Mouse (Mus musculus) cerebellum, adult 9-10 months (tissue): ENCODE results near the gene F11.

Experiments
- DNase-seq: peaks from one replicate; pipeline ENCODE4 v3.0.0; 2022

Gene F11

DNA sequence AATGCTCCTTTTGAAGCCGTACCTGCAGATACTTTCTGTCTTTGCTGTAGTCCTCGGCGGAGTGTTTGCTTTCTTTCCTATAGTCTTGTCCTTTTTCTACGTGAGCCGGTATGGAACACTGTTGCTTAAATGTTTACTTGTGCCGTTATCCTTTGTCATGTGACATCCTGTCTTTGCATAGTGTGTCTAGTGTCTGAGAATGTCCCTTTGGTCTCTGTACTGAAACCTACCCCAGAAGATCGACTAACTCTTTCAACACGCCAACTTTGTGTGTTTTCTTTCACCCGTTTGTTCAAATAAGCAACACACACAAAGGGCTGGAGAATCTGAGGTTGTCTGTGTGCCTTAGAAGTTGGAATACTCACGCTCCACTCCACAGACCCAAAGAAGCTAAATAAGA is at the start of gene F11:
TSS of gene F11 (minus strand) at position 112 of the 400 bp plus-strand sequence.
- DNase-seq = no peak

DNA sequence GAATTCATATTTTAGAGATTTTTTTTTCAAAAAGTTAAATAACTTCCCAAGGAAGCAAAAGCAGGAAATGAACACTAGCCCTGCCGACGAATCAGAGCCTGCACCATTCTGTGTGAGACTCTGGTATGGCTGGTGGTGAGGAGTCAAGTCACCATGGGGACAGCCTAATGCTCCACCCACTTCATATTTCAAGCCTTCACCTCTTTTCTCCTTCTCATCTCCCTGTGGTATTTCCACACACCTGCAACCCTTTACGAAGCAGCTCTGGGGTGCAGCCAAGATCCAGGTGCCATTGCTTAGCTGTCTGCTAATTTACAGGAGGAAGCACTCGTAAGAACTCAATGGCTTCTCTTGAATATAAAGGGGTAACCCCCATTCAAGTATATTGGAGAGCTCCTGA is 49.1 kb upstream of the F11 start:
- DNase-seq = no peak

DNA sequence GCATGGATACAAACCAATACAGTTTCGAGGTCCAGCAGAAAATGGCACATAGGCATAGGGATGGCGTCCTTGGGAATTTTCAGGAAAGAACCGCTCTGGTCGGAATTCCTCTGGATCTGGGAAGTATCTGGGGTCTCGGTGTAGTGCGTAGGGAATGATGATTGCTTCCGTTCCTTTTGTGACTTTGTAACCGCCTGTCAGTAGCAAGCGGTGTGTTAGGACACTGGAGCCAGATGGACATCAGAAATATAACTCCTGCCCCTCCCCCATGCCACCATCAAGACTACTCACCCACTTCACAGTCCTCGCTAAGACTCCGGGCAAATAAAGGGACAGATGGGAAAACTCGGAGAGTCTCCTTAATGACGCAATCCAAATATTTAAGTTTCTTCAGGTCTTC is 46.5 kb upstream of the F11 start, which contains the start of gene Gm45753:
TSS of gene Gm45753 (minus strand) at position 101 of the 400 bp plus-strand sequence.
- DNase-seq = no peak

DNA sequence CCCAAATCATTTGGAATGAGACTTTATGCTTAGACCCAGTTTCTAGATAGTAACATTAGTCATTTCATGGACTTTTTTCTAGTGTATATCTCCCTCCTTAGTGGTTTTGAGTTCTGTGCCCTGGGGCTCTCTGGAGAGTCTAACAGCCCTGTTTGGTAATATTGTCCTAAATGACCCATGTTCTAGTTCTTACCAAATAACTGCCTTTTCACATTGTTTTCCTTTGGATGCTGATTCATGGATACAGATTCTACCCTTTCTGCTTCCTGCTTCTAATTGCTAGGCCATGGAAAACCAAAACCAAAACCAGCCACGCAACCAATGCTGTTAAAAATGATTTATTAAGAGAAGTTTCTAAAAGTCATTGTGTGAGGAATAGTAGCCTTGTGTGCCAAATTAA is 43.6 kb upstream of the F11 start:
- no peak for DNase-seq

DNA sequence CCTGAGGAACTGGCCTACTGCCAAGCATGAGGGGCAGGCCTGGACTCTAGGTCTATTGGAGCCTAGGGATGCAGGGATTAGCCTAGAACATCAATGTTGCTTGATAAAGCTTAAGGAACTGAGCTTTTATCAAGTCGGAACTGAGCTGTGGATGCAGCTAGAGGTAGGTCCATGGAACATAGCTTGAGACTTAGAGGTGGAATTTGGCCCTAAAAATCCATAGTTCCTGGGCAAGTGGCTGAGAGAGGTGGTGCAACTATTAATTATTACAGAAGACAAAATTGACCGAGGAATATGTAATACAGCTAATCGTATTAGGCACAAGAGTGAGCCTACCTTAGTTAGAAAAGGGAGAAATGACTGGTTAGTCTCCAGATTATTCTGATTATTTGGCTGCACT is 42.5 kb upstream of the F11 start:
- DNase-seq = no peak

DNA sequence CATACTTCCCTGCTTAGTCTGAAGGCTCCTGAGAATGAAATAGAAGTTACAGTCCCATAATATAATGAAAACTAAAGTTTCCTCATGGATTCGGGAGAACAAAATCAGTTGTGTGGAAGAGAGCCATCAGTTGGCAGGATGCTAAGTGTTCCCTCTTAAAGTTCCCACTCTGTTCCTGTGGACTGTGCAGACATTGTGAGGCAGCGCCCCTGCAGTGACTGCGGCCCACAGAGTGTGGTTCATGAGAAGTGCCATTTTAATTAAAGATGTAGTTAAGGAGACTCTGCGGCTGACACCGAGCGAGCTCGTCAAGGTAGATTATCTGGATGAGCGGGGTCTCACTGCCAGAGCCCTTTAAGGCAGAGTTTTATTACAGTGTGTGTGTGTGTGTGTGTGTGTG is 40.6 kb upstream of the F11 start:
- DNase-seq = no peak

DNA sequence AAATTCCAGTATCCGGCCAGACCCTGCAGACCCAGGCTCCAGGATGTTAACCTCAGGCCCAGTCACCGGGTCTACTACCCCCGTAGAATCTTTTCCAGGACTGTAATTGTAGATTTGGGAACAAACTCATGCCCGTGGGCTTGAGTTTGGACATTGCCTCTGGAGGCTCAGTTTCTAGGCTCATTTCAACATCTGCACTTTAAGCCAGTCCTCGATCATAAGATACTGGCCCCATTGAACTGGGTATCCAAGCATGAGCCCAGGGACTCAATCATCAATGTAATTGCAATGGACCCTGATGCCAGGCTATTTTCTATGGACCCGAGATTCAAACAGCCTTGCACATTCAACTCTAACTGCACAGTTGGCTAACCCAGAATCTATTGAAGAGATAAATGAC is 33.4 kb upstream of the F11 start:
- no peak for DNase-seq

DNA sequence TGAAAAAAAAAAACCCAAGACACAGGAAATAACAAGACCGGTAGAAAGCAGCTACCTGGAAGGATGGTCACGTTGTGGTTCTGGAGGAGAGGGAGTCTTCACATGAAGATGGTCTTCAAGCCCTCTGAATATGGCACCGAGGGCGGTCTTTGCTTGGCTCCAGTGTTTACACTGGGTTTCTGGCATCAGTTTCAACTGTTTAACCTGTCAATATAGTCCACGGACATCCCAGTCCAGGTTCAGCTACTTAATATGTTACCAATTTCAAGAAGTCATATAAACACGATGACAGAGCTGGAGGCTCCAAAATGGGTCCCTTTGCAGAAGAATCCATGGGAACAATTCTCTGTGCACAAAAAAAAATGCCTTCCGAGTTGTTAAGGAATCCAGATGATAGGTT is 32.9 kb upstream of the F11 start, which contains the start of gene Klkb1:
TSS of gene Klkb1 (minus strand) at position 173 of the 400 bp plus-strand sequence.
- DNase-seq = no peak

DNA sequence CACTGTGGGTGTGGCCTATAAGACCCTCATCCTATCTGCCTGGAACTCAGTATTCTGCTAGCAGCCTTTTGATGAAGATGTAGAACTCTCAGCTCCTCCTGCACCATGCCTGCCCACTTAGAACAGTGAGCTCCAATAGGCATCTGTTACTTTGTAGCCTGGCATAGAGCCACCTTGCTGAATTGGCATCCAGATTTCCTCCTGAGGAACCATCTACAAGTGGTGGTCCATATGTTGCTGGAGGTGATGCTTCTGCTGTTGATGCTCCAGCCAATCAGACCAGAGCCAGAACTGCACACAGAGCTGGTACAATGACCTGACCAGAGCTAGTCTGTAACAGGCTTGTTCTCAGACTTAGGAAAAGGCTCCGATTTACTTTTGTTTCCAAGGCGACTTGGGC is 30.0 kb upstream of the F11 start:
- DNase-seq = peak; percentile 37

DNA sequence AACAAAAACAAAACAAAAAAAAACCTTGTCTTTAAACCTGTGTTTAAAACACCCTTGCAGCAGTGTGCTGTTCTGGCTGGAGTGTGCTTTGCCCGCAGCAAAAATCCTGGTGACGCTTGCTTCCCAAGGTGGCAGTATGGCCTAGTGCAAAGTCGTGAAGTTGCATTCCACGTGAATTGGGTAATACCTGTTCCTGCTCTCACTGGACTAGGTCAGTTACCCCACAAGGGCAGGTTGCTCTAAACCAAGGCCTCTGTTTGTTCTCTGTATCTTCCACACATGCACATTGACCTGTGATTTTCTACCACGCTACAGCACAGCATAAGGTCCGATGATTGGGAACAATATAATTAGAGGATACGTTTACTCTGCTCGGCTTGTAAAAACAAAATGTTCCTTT is 19.8 kb upstream of the F11 start:
- no peak for DNase-seq

DNA sequence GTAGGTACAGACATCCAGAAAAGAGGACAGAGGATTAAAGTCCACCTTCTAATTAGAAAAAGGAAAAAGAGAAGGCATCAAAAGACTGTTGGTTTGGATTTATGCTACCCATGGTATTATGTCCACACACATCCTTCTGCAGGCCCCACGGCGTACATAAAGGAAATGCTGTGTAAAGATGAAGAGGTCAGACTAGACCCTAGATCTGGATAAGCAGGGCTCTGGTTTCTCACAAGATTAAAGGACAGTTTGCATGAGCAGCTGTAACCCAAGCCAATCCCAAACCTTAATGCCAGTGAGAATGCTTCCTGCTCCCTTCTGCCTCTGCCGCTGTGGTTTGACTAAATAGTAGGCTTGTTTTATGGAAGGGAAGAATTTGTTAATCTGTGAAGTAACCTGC is 15.6 kb upstream of the F11 start:
- DNase-seq = no peak

DNA sequence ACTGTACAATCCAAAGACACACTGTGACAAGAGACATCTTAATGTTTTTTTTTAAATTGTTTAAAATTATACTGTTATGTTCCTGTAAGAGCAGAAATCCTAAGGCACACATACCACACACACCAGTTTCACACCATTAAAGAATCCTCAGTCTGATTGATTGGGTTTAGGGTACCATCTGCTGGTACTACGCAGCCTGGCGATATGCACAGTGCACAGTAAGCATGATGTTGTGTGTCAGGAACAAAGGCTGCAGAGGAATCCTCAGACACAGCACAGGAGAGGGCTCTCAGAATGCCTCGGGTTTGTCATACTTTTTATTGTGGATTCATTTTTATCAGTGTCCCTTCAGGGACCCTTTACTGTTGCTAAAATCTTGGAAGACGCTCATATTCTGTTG is 12.5 kb upstream of the F11 start:
- DNase-seq = no peak

DNA sequence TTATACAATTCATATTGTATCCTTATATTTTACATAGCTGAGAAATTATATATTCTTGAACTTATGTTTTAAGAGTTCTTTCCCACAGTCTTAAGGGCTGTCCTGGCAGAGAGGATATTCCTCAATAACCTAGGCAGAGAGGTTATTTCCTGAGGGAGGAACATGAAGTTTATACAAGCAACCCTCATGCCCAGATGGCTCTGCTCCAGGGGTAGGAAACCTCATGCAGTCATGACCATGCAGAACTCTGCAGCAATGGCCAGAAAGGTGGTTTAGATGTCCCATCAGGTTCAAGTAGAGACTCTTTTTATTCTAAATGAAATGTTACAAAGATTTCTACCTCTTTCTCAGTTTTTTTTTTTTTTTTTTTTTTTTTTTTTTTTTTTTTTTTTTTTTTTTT is 7.2 kb upstream of the F11 start:
- no peak for DNase-seq

DNA sequence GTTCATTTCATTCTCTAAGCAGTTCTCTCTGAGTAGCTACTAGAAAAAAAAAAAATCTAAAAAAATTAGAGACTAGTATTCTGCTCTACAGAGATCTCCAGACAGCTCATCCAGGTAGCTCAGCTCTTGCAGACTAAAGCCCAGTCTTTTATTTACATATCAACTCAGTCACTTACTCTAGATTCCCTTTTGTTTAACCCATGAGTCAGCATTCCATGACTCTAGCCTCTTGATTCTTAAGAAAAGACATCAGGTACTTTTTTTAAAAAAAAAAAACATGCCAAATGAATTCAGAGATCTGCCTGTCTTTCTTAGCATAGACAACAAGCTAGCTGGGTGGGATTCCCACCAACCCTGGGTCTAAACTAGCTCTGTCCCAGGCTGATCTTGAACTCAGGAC is 6.7 kb upstream of the F11 start:
- no peak for DNase-seq

DNA sequence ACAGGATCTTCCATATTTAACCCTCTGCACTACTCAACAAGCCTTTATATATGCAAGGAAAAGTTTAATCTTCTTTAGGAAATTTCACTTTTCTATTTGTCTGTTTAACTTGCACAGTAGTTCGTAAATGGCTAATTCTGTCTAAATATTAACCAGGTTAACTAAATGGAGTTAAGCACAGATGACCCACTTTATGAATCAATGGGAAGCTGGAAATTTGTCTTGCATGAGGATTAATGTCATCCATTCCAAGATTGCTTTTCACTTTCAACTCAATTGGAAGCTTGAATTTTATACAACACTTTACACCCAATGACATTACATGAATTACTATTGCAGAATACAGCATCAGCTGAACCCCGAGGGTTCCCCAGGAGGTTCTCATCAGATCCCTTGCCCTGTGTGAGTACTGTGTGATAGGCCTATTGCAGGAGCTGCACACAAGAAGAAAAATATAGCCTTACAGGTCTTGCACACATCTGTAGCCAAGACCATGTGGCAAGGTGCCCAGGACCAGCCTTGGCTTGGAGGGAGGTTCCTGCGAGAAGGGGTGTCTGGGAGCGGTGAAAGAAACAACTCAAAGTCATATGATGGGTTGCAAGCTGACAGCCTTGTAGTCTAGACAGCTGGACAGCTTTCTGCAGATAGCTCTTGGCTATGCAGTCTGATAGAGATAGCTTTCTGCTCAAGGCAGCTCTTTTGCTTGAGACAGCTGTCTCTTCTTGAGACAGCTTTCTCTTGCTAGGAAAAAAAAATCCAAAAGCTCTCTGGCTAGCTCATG is 6.0 kb upstream of the F11 start:
- DNase-seq = no peak

DNA sequence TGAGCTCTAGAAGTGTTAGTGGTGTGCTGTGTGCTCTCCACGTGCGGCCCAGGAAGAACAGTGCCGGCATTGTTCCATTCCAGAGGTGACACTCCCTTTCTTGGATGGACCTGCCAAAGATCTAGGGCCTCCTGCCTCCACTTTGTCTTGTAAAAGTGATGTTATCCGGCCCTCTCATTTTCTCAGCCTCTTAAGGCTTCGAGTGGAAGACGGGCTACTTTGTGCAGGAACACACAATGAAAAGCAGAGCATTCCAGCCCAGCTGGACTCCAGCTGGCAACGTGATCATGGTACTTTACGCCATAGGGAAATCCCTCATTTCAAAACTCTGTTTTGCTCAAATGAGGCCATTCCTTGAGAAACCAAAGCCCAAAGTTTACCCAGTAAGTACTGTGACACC is 5.2 kb upstream of the F11 start:
- no peak for DNase-seq

DNA sequence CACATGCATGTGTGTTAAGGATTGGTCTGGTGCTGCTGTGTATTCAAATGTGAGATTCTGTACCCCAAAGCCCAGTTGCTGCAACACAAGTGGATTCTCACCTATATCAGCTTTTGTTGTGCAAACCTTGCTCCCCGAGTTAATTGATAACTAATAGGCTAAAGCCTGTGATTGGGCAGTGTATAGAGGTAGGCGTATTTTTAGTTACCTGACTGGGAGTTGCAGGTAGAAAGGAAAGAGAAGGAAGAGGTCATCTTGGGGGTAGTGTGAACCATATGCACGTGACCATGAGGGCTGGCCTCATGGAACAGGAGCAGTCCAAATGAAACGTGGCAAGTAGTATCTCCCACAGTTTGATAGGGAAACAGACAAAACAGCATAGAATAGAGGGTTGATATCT is 3.1 kb upstream of the F11 start:
- no peak for DNase-seq

DNA sequence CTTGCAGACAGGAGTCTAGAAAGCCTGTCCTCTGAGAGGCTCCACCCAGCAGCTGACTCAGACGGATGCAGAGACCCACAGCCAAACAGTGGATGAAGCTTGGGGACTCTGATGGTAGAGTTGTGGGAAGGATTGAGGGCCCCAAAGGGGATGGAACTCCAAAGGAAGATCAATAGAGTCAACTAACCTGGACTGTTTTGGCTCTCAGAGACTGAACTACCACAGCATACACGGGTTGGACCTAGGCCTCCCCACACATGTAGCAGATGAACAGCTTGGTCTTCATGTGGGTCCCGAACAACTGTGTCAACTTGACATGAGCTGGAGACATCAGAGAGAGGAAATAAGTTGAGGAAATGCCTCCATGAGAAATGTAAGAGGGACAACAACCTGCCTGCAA is 1.0 kb upstream of the F11 start:
- DNase-seq = no peak

DNA sequence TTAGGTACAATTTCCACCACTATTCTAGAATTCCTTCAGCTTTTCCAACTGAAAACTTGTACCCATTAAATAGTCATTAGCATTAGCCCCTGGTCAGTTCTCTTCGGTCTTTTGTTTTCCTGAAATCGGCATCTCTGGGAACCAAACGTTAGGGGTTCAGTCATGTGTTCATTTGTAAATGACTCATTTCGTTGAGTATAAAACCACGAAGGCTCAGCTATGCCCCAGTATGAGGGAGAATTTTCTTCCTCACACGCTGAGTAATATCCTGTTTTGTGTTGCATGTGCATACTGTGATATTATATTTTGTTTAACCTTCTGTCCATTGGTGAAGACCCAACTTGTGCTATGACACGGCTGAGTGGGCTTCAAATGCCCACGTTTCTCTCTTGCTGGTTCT is 3.4 kb downstream of the F11 start:
- no peak for DNase-seq

DNA sequence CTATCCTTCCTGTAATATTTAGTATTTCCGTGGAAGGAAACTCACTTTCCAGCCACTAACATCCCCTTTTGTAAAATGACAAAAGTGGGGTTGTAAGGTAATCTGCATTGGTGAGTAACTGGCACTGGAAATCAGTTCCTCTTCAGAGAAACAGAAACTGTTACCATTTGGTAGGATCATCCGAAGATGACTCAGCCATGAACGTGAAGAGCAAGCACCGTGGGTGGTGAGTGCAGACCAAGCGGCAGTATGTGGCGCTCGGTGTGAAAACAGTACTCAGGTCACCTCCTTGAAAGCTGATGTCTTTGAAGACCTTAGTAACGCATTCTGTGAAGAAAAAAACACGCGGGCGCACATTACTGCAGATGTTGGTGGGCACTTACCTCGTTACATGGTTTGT is 6.8 kb downstream of the F11 start:
- DNase-seq = no peak

DNA sequence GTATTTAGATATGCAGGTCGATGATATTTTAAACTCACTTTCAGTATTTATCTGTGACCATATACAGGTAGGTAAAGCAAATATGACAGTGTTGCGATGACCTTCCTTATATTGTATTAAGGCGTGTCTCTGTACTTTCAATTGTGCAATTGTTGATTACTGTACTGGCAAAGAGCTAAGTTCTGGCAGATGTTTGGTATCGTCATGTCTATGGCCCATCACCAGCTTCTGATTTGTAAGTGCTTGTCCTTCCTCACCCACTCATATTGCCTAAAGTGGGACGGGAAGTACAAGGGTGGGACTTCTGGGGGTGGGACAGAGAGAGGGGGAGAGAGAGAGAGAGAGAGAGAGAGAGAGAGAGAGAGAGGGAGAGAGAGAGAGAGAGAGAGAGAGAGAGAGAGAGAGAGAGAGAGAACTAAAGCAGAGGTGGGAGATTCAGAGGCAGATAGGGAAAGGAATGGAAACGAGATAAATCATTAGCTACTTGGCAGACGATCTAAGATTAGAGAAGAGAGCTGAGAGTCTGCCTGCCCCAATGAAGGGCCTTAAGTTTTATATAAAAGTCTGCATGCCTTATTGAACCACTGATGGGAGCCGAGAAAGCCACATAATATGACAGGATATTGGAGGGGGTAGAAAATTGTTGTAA is 7.5 kb downstream of the F11 start:
- DNase-seq = no peak

DNA sequence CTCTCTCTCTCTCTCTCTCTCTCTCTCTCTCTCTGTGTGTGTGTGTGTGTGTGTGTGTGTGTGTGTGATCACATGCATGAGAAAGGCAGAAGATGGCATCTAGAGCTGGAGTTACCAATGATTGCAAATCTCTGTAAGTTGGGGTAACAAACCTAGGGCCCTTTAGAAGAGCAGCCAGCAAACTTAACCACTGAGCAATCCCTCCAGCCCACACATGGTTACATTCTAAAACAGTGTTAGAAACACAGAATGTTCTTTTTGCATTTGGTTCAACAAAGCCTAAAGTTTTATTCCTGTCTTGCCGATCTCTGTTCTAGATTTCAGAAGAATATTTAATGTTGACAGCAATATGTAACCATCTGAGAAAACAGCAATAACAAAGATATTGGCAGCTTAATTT is 8.2 kb downstream of the F11 start:
- no peak for DNase-seq

DNA sequence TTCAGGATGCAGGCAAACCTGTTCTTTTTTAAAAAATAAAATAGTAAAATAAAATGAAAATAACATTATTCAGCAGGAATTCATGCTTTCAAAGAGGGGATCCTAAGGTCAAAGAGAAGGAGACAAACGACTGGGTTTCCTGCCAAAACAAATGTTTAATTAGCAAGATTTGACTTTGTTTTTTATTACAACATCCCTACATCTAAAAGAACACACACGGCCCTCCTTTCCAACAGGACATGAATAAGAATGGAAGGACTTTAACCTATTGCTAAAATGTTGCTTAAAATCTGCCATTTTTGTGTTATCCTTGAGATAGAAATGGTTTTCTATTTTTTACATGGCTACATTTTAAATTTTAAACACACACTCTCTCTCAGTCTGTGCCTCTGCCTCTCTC is 8.7 kb downstream of the F11 start:
- no peak for DNase-seq

DNA sequence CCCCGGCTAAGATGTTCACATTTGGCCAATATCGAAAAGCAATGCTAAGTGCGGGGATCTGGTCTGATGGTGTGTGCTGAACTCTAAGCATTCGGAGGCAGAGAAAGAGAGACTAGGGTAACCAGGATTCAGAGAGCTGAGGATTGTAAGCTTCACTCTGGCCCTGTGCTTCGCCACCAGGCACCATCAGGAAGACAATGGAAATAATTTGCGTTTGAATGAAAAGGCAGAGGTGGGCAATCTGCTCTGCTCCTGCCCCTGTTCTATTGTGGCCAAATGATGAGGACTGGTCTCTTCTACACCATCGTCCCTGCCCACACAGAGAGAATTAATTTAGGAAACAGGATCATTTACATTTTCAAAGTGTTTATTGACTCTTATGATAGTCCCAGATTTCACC is 15.5 kb downstream of the F11 start:
- no peak for DNase-seq

DNA sequence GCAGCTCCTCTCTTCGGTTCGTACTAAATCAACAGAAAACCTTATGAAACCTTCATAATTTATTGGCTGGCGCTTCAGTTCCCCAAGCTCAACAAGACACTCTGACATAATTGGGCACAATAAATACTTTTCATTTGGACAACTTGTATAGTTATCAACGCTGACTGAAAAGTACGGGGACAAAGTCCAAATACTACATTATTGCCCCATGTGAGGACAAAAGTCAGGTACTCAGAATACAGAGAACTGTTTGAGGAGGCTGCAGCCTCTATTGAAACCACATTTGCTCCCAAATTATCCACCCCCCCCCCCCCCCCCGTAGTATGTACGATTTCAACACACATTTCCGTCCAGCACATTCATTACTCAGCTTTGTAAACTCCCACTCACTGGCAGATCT is 22.5 kb downstream of the F11 start:
- no peak for DNase-seq
